Mouse (Mus musculus) CH12.LX (cell line): ENCODE results near the gene Sox1. TPM values are rescaled to one million over a fixed set of nuclear protein-coding genes. Genes with fewer than 3 reads are reported as not detected.

ENCODE experiments used
- DNase-seq: peaks from one replicate; pipeline ENCODE4 v3.0.0-alpha.2; 2013; ENCODE audit errors: extremely low read depth
- H3K27ac ChIP-seq: 2 replicates; pipeline ENCODE4 v1.5.1; 2012; ENCODE audit warnings: low read depth, mild to moderate bottlenecking, control low read depth, moderate library complexity; ENCODE audit not compliant: insufficient read depth
- H3K27me3 ChIP-seq: replicated peaks from 2 replicates; pipeline ENCODE3; 2012; ENCODE audit warnings: inconsistent platforms
- H3K36me3 ChIP-seq, 2 experiments: replicated peaks in 1 of 2; 2 replicates each; pipeline versions ENCODE3 to v1.6.1; 2012; ENCODE audit warnings: inconsistent platforms in 1 of 2, low read length in 1 of 2, mild to moderate bottlenecking in 1 of 2, mixed read lengths in 1 of 2, moderate library complexity in 1 of 2; ENCODE audit not compliant: control insufficient read depth in 1 of 2, insufficient read depth in 1 of 2
- H3K4me1 ChIP-seq, 2 experiments: 2 replicates each; pipeline ENCODE4 v1.6.1; 2012; ENCODE audit warnings: inconsistent platforms in 1 of 2, moderate library complexity in 1 of 2; ENCODE audit not compliant: insufficient read depth in 2 of 2, control insufficient read depth in 1 of 2
- H3K4me2 ChIP-seq: 2 replicates; pipeline ENCODE4 v1.6.1; 2012; ENCODE audit warnings: low read depth, mild to moderate bottlenecking, control low read depth; ENCODE audit not compliant: poor library complexity, insufficient read depth, severe bottlenecking
- H3K4me3 ChIP-seq, 3 experiments: fragments of 150-350 bp in 1 of 3; sonication (generic) in 1 of 3; replicated peaks in 1 of 3; 2 replicates each; pipeline versions ENCODE3 to v1.5.1; 2011 to 2012; ENCODE audit warnings: low read depth in 2 of 3, low read length in 2 of 3, mild to moderate bottlenecking in 2 of 3, moderate library complexity in 2 of 3, control low read depth in 1 of 3, improper control_type of control experiment in 1 of 3, inconsistent platforms in 1 of 3, mixed read lengths in 1 of 3; ENCODE audit not compliant: poor library complexity in 1 of 3
- H3K79me2 ChIP-seq: replicated peaks from 2 replicates; pipeline ENCODE4 v1.6.1; 2012; ENCODE audit warnings: mild to moderate bottlenecking, moderate library complexity; ENCODE audit not compliant: control insufficient read depth, poor library complexity, insufficient read depth, severe bottlenecking; ENCODE audit errors: extremely low read depth
- H3K9ac ChIP-seq: 2 replicates; pipeline ENCODE4 v1.6.1; 2012; ENCODE audit warnings: low read depth, mild to moderate bottlenecking, control low read depth, moderate library complexity; ENCODE audit not compliant: insufficient read depth
- H3K9me3 ChIP-seq: replicated peaks from 2 replicates; pipeline ENCODE3; 2012; ENCODE audit warnings: low read length, inconsistent platforms, mixed read lengths
- BHLHE40 ChIP-seq: IDR thresholded peaks from 2 replicates; pipeline ENCODE4 v1.6.1; 2011; ENCODE audit warnings: mild to moderate bottlenecking, low read depth, low read length, improper control_type of control experiment
- CHD2 ChIP-seq: IDR thresholded peaks from 2 replicates; pipeline ENCODE4 v1.6.1; 2011; ENCODE audit warnings: low read length, improper control_type of control experiment
- ELF1 ChIP-seq: IDR thresholded peaks from 2 replicates; pipeline ENCODE4 v1.6.1; 2014; ENCODE audit warnings: low read depth, mild to moderate bottlenecking, inconsistent platforms, low read length, improper control_type of control experiment
- ETS1 ChIP-seq: conservative IDR thresholded peaks from 2 replicates; pipeline ENCODE4 v1.6.1; 2012; ENCODE audit warnings: low read depth, mild to moderate bottlenecking, inconsistent platforms, low read length, improper control_type of control experiment, moderate library complexity
- GABPA ChIP-seq: IDR thresholded peaks from 2 replicates; pipeline ENCODE4 v1.6.1; 2012; ENCODE audit warnings: low read depth, low read length, improper control_type of control experiment, inconsistent platforms; ENCODE audit not compliant: insufficient replicate concordance
- IRF4 ChIP-seq: IDR thresholded peaks from 2 replicates; pipeline ENCODE4 v1.6.1; 2014; ENCODE audit warnings: low read depth, mild to moderate bottlenecking, inconsistent platforms, low read length, improper control_type of control experiment
- JUN ChIP-seq: IDR thresholded peaks from 2 replicates; pipeline ENCODE4 v1.6.1; 2011; ENCODE audit warnings: low read depth, mild to moderate bottlenecking, low read length, improper control_type of control experiment, moderate library complexity; ENCODE audit not compliant: insufficient read depth
- MEF2A ChIP-seq: IDR thresholded peaks from 2 replicates; pipeline ENCODE4 v1.6.1; 2014; ENCODE audit warnings: low read depth, mild to moderate bottlenecking, inconsistent platforms, low read length, improper control_type of control experiment, borderline replicate concordance
- NELFE ChIP-seq: IDR thresholded peaks from 2 replicates; pipeline ENCODE4 v1.6.1; 2011; ENCODE audit warnings: low read depth, low read length, improper control_type of control experiment
- NRF1 ChIP-seq: IDR thresholded peaks from 2 replicates; pipeline ENCODE4 v1.6.1; 2014; ENCODE audit warnings: low read depth, mild to moderate bottlenecking, inconsistent platforms, low read length, improper control_type of control experiment, moderate library complexity
- PAX5 ChIP-seq: IDR thresholded peaks from 2 replicates; pipeline ENCODE4 v1.6.1; 2012; ENCODE audit warnings: low read length, inconsistent platforms, mixed read lengths
- RAD21 ChIP-seq: IDR thresholded peaks from 2 replicates; pipeline ENCODE4 v1.6.1; 2011; ENCODE audit warnings: low read depth, mild to moderate bottlenecking, low read length, improper control_type of control experiment, moderate library complexity
- SIN3A ChIP-seq: IDR thresholded peaks from 2 replicates; pipeline ENCODE4 v1.6.1; 2012; ENCODE audit warnings: low read length, improper control_type of control experiment, inconsistent platforms
- SMC3 ChIP-seq: IDR thresholded peaks from 2 replicates; pipeline ENCODE4 v1.6.1; 2011; ENCODE audit warnings: low read depth, low read length, improper control_type of control experiment
- TBP ChIP-seq: conservative IDR thresholded peaks from 2 replicates; pipeline ENCODE4 v1.6.1; 2011; ENCODE audit warnings: low read depth, low read length, improper control_type of control experiment
- USF1 ChIP-seq: IDR thresholded peaks from 2 replicates; pipeline ENCODE4 v1.6.1; 2014; ENCODE audit warnings: low read depth, mild to moderate bottlenecking, inconsistent platforms, low read length, improper control_type of control experiment
- USF2 ChIP-seq: conservative IDR thresholded peaks from 2 replicates; pipeline ENCODE4 v1.6.1; 2011; ENCODE audit warnings: low read depth, low read length, improper control_type of control experiment
- ZC3H11A ChIP-seq: IDR thresholded peaks from 2 replicates; pipeline ENCODE4 v1.6.1; 2012; ENCODE audit warnings: low read depth, mild to moderate bottlenecking, inconsistent platforms, low read length, improper control_type of control experiment
- ZNF384 ChIP-seq: IDR thresholded peaks from 2 replicates; pipeline ENCODE4 v1.6.1; 2012; ENCODE audit warnings: low read depth, low read length, improper control_type of control experiment, inconsistent platforms
- dilution Hi-C: fragments of 300-500 bp; cut with MboI; formaldehyde crosslinking; loops from 2 replicates; pipeline ENCODE4 v1.14.3; 2020; ENCODE audit warnings: low sequenced_read_pairs; ENCODE audit not compliant: extremely low pct_unique_long_range_greater_than_20kb, extremely low pct_ligation_motif_present
- in situ Hi-C: fragments of 300-500 bp; cut with MboI; formaldehyde crosslinking; loops from 3 replicates; pipeline ENCODE4 v1.14.3; 2019; ENCODE audit warnings: low sequenced_read_pairs, low pct_ligation_motif_present, low pct_unique_long_range_greater_than_20kb, mixed read lengths
- polyA plus RNA-seq: library from polyadenylated mRNA; unstranded; fragments of >175 nt; gene quantifications from 2 replicates; pipeline ENCODE4 v1.2.1, GENCODE M21; 2012; ENCODE audit warnings: low read depth; ENCODE audit not compliant: insufficient read length
- total RNA-seq, 2 experiments: library from RNA; depleted of rRNA; stranded (reverse); fragments of 300-350 nt in 1 of 2; fragments of >200 nt in 1 of 2; gene quantifications; 2 replicates each; pipeline ENCODE4 v1.2.3; 2012 to 2014

The Sox1 gene
- total and polyA plus RNA-seq, 3 experiments = not detected

GRCm38 (mm10) chr8:12397346-12397925 lies 2.3 kb downstream of the Sox1 start:
- H3K27ac ChIP-seq = no peak overlapping the region
- no peaks in the 10 kb centered on the region for H3K36me3 ChIP-seq
- peaks cover 29% of the 10 kb centered on the region for H3K9me3 ChIP-seq
- H3K9ac ChIP-seq = no peak overlapping the region
- in situ Hi-C loops = no loop called here
- H3K27me3 ChIP-seq = peaks cover 10% of the 10 kb centered on the region
- H3K4me1 ChIP-seq = no peaks in the 10 kb centered on the region
- dilution Hi-C loops = no loop called here
- no peak for DNase-seq
- no peak overlapping the region for H3K4me2 ChIP-seq
- no peak for TF ChIP-seq TBP
- no peak for TF ChIP-seq USF1
- no peak for TF ChIP-seq ZNF384
- no peak overlapping the region for H3K4me3 ChIP-seq
- H3K79me2 ChIP-seq = no peaks in the 10 kb centered on the region

- Histone ChIP-seq H3K9ac (no peak overlapping the region), H3K27me3 (peaks cover 14% of the 10 kb centered on the region), H3K27ac (no peak overlapping the region), H3K4me3 (no peak overlapping the region), H3K9me3 (peaks cover 27% of the 10 kb centered on the region), H3K36me3 (no peaks in the 10 kb centered on the region), H3K4me2 (no peak overlapping the region), H3K4me1 (no peaks in the 10 kb centered on the region), H3K79me2 (no peaks in the 10 kb centered on the region)
- TF ChIP-seq USF2 (no peak), SMC3 (no peak), SIN3A (no peak), ELF1 (no peak), JUN (no peak), NRF1 (no peak), ETS1 (no peak), IRF4 (no peak), GABPA (no peak), MEF2A (no peak), ZC3H11A (no peak), BHLHE40 (no peak), RAD21 (no peak), NELFE (no peak), PAX5 (no peak), CHD2 (no peak)
- dilution Hi-C loops (no loop called here), in situ Hi-C loops (no loop called here)
- DNase-seq = no peak
Observed at GRCm38 (mm10) chr8:12398011-12398945, 3.2 kb downstream of the Sox1 start.
